Mouse (Mus musculus) neural tube, embryonic 14.5 days (tissue): ENCODE measurements around the gene Wdr77. TPM values are rescaled to one million over a fixed set of nuclear protein-coding genes. Genes with fewer than 3 reads are reported as not detected.
"Not testable (repeated sequence)": the region's sequence is repeated elsewhere in the genome, so short reads cannot be mapped to it uniquely, and the experiment has no call there.

Experiments used
- ATAC-seq: fragments of 200-750 bp; cut with Nextera tagmentation; 2 replicates; pipeline ENCODE4 v1.8.0; 2017; ENCODE audit warnings: low read depth, mild to moderate bottlenecking, moderate TSS enrichment, moderate library complexity
- H3K27ac ChIP-seq: fragments of 300-500 bp; sonication (generic); 2 replicates; pipeline ENCODE4 v1.5.1; 2014; ENCODE audit warnings: low read depth, mild to moderate bottlenecking, control low read depth, low read length, moderate library complexity, mixed read lengths
- H3K27me3 ChIP-seq: fragments of 300-500 bp; sonication (generic); 2 replicates; pipeline ENCODE4 v1.6.1; 2014; ENCODE audit warnings: low read length; ENCODE audit not compliant: control insufficient read depth, insufficient read depth
- H3K36me3 ChIP-seq: fragments of 300-500 bp; sonication (generic); 2 replicates; pipeline ENCODE4 v1.6.1; 2014; ENCODE audit warnings: low read length, mixed read lengths; ENCODE audit not compliant: control insufficient read depth, insufficient read depth
- H3K4me1 ChIP-seq: fragments of 300-500 bp; sonication (generic); 2 replicates; pipeline ENCODE4 v1.6.1; 2014; ENCODE audit warnings: low read length; ENCODE audit not compliant: control insufficient read depth, insufficient read depth
- H3K4me2 ChIP-seq: fragments of 300-500 bp; sonication (generic); 2 replicates; pipeline ENCODE4 v1.6.1; 2014; ENCODE audit warnings: mild to moderate bottlenecking, low read depth, low read length, control low read depth
- H3K4me3 ChIP-seq: fragments of 300-500 bp; sonication (generic); 2 replicates; pipeline ENCODE4 v1.5.1; 2014; ENCODE audit warnings: low read depth, low read length, control low read depth, mixed read lengths
- H3K9ac ChIP-seq: fragments of 300-500 bp; sonication (generic); replicated peaks from 2 replicates; pipeline ENCODE4 v1.6.1; 2014; ENCODE audit warnings: low read depth, mild to moderate bottlenecking, control low read depth, low read length, mixed read lengths
- H3K9me3 ChIP-seq: fragments of 300-500 bp; sonication (generic); 2 replicates; pipeline ENCODE4 v1.6.1; 2016; ENCODE audit warnings: low read length; ENCODE audit not compliant: control insufficient read depth
- WGBS: fragments of 180-500 bp; shearing (Covaris S2); extraction: QIAGEN DNeasy Blood & Tissue Kit; methylation state at CpG from one replicate; pipeline ENCODE4 v1.1.7; 2014; 5-methylcytosine and 5-hydroxymethylcytosine counted together
- polyA plus RNA-seq: library from polyadenylated mRNA; unstranded; fragments of >200 nt; fragmentation: Nextera tagmentation; extraction: Ambion mirVana; gene quantifications from 2 replicates; pipeline ENCODE4 v1.2.1, GENCODE M21; 2014

The Wdr77 gene
- polyA plus RNA-seq, 1 experiment from 2014 or later, result 91.4 TPM

GRCm38 (mm10) chr3:105920743-105921142 lies 38.4 kb upstream of the Wdr77 start:
- not testable (repeated sequence) for H3K27ac ChIP-seq, H3K4me3 ChIP-seq, H3K9me3 ChIP-seq, H3K4me2 ChIP-seq, H3K9ac ChIP-seq, H3K36me3 ChIP-seq, H3K27me3 ChIP-seq, ATAC-seq, H3K4me1 ChIP-seq

- Histone ChIP-seq H3K4me1 (no peaks in the 10 kb centered on the region), H3K9ac (no peak overlapping the region), H3K27ac (no peak overlapping the region), H3K4me2 (no peak overlapping the region), H3K9me3 (no peaks in the 10 kb centered on the region), H3K4me3 (no peak overlapping the region), H3K36me3 (no peaks in the 10 kb centered on the region), H3K27me3 (no peaks in the 10 kb centered on the region)
- WGBS, result 90% methylated on average over 2 of the region's 2 CpGs
- ATAC-seq, result no peak
Observed at GRCm38 (mm10) chr3:105921959-105922358, 37.2 kb upstream of the Wdr77 start.

- Histone ChIP-seq H3K4me2 (no peak overlapping the region), H3K36me3 (no peaks in the 10 kb centered on the region), H3K9me3 (no peaks in the 10 kb centered on the region)
Observed at GRCm38 (mm10) chr3:105924616-105925015, 34.6 kb upstream of the Wdr77 start.

GRCm38 (mm10) chr3:105927561-105928194 lies 31.5 kb upstream of the Wdr77 start:
- no peak overlapping the region for H3K9ac ChIP-seq
- no peaks in the 10 kb centered on the region for H3K9me3 ChIP-seq
- H3K27me3 ChIP-seq, result no peaks in the 10 kb centered on the region
- no peak overlapping the region for H3K4me2 ChIP-seq
- WGBS, result 61% methylated on average over 7 of the region's 7 CpGs
- H3K4me3 ChIP-seq, result no peak overlapping the region
- no peak for ATAC-seq
- H3K27ac ChIP-seq, result no peak overlapping the region
- no peaks in the 10 kb centered on the region for H3K4me1 ChIP-seq
- H3K36me3 ChIP-seq, result no peaks in the 10 kb centered on the region

More at GRCm38 (mm10) chr3:105924616-105925015, 34.6 kb upstream of the Wdr77 start:
- Histone ChIP-seq H3K27me3 (no peaks in the 10 kb centered on the region), H3K4me1 (no peaks in the 10 kb centered on the region), H3K9ac (no peak overlapping the region), H3K4me3 (no peak overlapping the region), H3K27ac (no peak overlapping the region)
- no peak for ATAC-seq
- 86% methylated on average over 9 of the region's 9 CpGs for WGBS

- no peak for ATAC-seq
- H3K4me3 ChIP-seq, result no peak overlapping the region
- H3K27ac ChIP-seq, result no peak overlapping the region
- H3K9me3 ChIP-seq, result no peaks in the 10 kb centered on the region
- WGBS, result 93% methylated on average over 3 of the region's 3 CpGs
- no peak overlapping the region for H3K4me2 ChIP-seq
- H3K36me3 ChIP-seq, result no peaks in the 10 kb centered on the region
- H3K4me1 ChIP-seq, result no peaks in the 10 kb centered on the region
- H3K27me3 ChIP-seq, result no peaks in the 10 kb centered on the region
- no peak overlapping the region for H3K9ac ChIP-seq
Observed at GRCm38 (mm10) chr3:105928195-105928569, 31.0 kb upstream of the Wdr77 start.

GRCm38 (mm10) chr3:105928781-105929180 lies 30.4 kb upstream of the Wdr77 start:
- Histone ChIP-seq H3K27ac (no peak overlapping the region), H3K4me2 (no peak overlapping the region), H3K9ac (no peak overlapping the region), H3K4me1 (no peaks in the 10 kb centered on the region), H3K9me3 (no peaks in the 10 kb centered on the region), H3K27me3 (no peaks in the 10 kb centered on the region), H3K4me3 (no peak overlapping the region), H3K36me3 (no peaks in the 10 kb centered on the region)
- no peak for ATAC-seq
- 89% methylated on average over 6 of the region's 6 CpGs for WGBS

GRCm38 (mm10) chr3:105929821-105930220 lies 29.3 kb upstream of the Wdr77 start:
- Histone ChIP-seq H3K4me2 (no peak overlapping the region), H3K4me1 (no peaks in the 10 kb centered on the region), H3K27ac (no peak overlapping the region), H3K4me3 (no peak overlapping the region), H3K9ac (no peak overlapping the region), H3K27me3 (no peaks in the 10 kb centered on the region), H3K9me3 (no peaks in the 10 kb centered on the region), H3K36me3 (no peaks in the 10 kb centered on the region)
- WGBS, result 87% methylated on average over 7 of the region's 7 CpGs
- ATAC-seq, result no peak

GRCm38 (mm10) chr3:105931095-105931494 lies 28.1 kb upstream of the Wdr77 start:
- H3K4me3 ChIP-seq, result no peak overlapping the region
- no peak for ATAC-seq
- H3K9ac ChIP-seq, result no peak overlapping the region
- H3K27ac ChIP-seq, result no peak overlapping the region
- H3K27me3 ChIP-seq, result no peaks in the 10 kb centered on the region
- no peak overlapping the region for H3K4me2 ChIP-seq
- WGBS, result 96% methylated on average over 2 of the region's 2 CpGs
- no peaks in the 10 kb centered on the region for H3K9me3 ChIP-seq
- H3K36me3 ChIP-seq, result no peaks in the 10 kb centered on the region
- H3K4me1 ChIP-seq, result no peaks in the 10 kb centered on the region

GRCm38 (mm10) chr3:105932240-105933071 lies 26.7 kb upstream of the Wdr77 start, which contains the start of gene I830077J02Rik:
I830077J02Rik (minus strand) TSS chr3:105932664.
- no peaks in the 10 kb centered on the region for H3K27me3 ChIP-seq
- no peak within 1 kb of the TSS for H3K9ac ChIP-seq
- no peak for ATAC-seq
- no peak within 1 kb of the TSS for H3K4me2 ChIP-seq
- 86% methylated on average over 8 of the region's 8 CpGs for WGBS
- H3K4me3 ChIP-seq, result no peak within 1 kb of the TSS
- no peaks in the 10 kb centered on the region for H3K9me3 ChIP-seq
- H3K27ac ChIP-seq, result no peak within 1 kb of the TSS
- H3K4me1 ChIP-seq, result no peaks in the 10 kb centered on the region
- H3K36me3 ChIP-seq, result no peaks in the 10 kb centered on the region
